Mouse (Mus musculus): Measurements from ENCODE around the gene Gpr85. TPM values are rescaled to one million over a fixed set of nuclear protein-coding genes. Genes with fewer than 3 reads are reported as not detected.

Gene Gpr85
- total and polyA plus RNA-seq, 2 experiments from 2014 or later = 140 to 156 TPM

DNA sequence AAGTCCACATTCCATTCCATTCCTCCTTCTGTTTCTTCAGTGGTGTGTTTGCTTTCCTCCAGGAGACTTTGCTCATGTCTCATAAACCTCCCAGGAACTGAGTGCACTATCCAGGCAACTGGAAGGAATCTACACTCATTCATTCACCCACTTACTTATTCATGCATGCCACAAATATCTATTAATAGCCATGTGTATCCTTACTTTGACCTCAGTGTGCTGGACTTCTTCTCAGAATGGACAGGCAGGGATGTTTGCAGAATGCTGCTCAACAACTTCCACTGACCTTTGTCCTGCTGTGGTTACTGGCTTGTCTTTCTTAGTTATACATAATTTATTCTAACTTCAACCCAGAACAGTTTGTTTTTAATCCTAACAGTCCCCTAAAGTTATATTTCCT is 23.1 kb downstream of the Gpr85 start:
- H3K36me3 ChIP-seq (ENCODE audit: insufficient read depth) = no peaks in the 10 kb centered on the region
- TF ChIP-seq CTCF (IDR thresholded peaks at IDR 0.05; ENCODE audit: low read depth) = no peak
- no peak for DNase-seq
- no peaks in the 10 kb centered on the region for H3K9me3 ChIP-seq (ENCODE audit: low read length)
- no peak overlapping the region for H3K27ac ChIP-seq (ENCODE audit: low read depth, low read length)
- H3K4me3 ChIP-seq (ENCODE audit: low read depth, low read length) = no peak overlapping the region
- no peak overlapping the region for H3K9ac ChIP-seq
- H3K4me1 ChIP-seq (ENCODE audit: insufficient read depth) = no peaks in the 10 kb centered on the region
- ATAC-seq = no peak
- no peaks in the 10 kb centered on the region for H3K27me3 ChIP-seq (ENCODE audit: insufficient read depth, low read length)
- no peak overlapping the region for H3K4me2 ChIP-seq (ENCODE audit: low read depth)

GRCm38 (mm10) chr6:13812157-13812556 is 27.6 kb downstream of the Gpr85 start:
- no peak overlapping the region for H3K4me3 ChIP-seq (ENCODE audit: low read depth, low read length)
- no peaks in the 10 kb centered on the region for H3K4me1 ChIP-seq (ENCODE audit: insufficient read depth)
- H3K36me3 ChIP-seq (ENCODE audit: insufficient read depth) = no peaks in the 10 kb centered on the region
- WGBS = 65% methylated on average over 4 of the region's 4 CpGs
- H3K27ac ChIP-seq (ENCODE audit: low read depth, low read length) = no peak overlapping the region
- ATAC-seq = no peak
- H3K27me3 ChIP-seq (ENCODE audit: insufficient read depth, low read length) = no peaks in the 10 kb centered on the region
- no peak overlapping the region for H3K4me2 ChIP-seq (ENCODE audit: low read depth)
- H3K9ac ChIP-seq = no peak overlapping the region
- H3K9me3 ChIP-seq (ENCODE audit: low read length) = no peaks in the 10 kb centered on the region
- DNase-seq = no peak
- no peak for TF ChIP-seq CTCF (IDR thresholded peaks at IDR 0.05; ENCODE audit: low read depth)

GRCm38 (mm10) chr6:13800071-13800470 is 39.7 kb downstream of the Gpr85 start:
- no peak for TF ChIP-seq CTCF (IDR thresholded peaks at IDR 0.05; ENCODE audit: low read depth)
- 70% methylated on average over 7 of the region's 7 CpGs for WGBS

DNA sequence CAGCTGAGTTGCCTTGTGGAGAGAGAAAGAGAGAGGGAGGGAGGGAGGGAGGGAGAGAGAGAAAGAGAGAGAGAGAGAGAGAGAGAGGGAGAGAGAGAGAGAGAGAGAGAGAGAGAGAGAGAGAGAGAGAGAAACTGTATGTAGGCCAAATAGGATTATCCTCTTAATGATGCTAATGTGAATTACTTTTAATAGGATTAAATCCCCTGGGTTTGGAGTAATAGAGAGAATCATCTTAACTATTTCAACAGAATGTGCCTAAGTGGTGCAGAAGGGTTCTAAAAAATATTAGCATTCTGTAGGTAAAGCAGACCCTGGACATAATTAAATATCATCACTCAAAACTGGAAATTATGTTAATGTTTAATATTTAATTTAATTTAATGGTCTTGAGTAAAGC is 42.4 kb downstream of the Gpr85 start:
- Histone ChIP-seq H3K36me3 (ENCODE audit: insufficient read depth) (no peaks in the 10 kb centered on the region), H3K4me3 (ENCODE audit: low read depth, low read length) (no peak overlapping the region), H3K9me3 (ENCODE audit: low read length) (no peaks in the 10 kb centered on the region), H3K9ac (no peak overlapping the region), H3K27me3 (ENCODE audit: insufficient read depth, low read length) (no peaks in the 10 kb centered on the region), H3K27ac (ENCODE audit: low read depth, low read length) (no peak overlapping the region), H3K4me2 (ENCODE audit: low read depth) (no peak overlapping the region), H3K4me1 (ENCODE audit: insufficient read depth) (no peaks in the 10 kb centered on the region)
- DNase-seq (no peak), ATAC-seq (no peak)
- no peak for TF ChIP-seq CTCF (IDR thresholded peaks at IDR 0.05; ENCODE audit: low read depth)

More at GRCm38 (mm10) chr6:13800071-13800470, 39.7 kb downstream of the Gpr85 start:
- Histone ChIP-seq H3K27me3 (ENCODE audit: insufficient read depth, low read length) (no peaks in the 10 kb centered on the region), H3K27ac (ENCODE audit: low read depth, low read length) (no peak overlapping the region), H3K36me3 (ENCODE audit: insufficient read depth) (no peaks in the 10 kb centered on the region), H3K4me2 (ENCODE audit: low read depth) (no peak overlapping the region), H3K9ac (no peak overlapping the region), H3K4me1 (ENCODE audit: insufficient read depth) (no peaks in the 10 kb centered on the region), H3K4me3 (ENCODE audit: low read depth, low read length) (no peak overlapping the region), H3K9me3 (ENCODE audit: low read length) (no peaks in the 10 kb centered on the region)
- DNase-seq (no peak), ATAC-seq (no peak)

Other genes with a start within 250 kb of the Gpr85 start
- 24.5 and 28.6 TPM in 2 replicates for gene Tmem168, start 231.8 kb downstream of the Gpr85 start, total RNA-seq (2014; rRNA removed)
- 15.2 and 18.4 TPM in 2 replicates for gene Tmem168, start 231.8 kb downstream of the Gpr85 start, polyA plus RNA-seq (2015; fragmentation: Nextera tagmentation; extraction: Ambion mirVana)
- 37.2 and 38.9 TPM in 2 replicates for gene Bmt2, start 162.0 kb downstream of the Gpr85 start, total RNA-seq (2014; rRNA removed)
- 7.0 and 11.8 TPM in 2 replicates for gene Bmt2, start 162.0 kb downstream of the Gpr85 start, polyA plus RNA-seq (2015; fragmentation: Nextera tagmentation; extraction: Ambion mirVana)
- 18.1 and 23.1 TPM in 2 replicates for gene 2610001J05Rik, start 31.6 kb upstream of the Gpr85 start, total RNA-seq (2014; rRNA removed)
- 115 and 120 TPM in 2 replicates for gene 2610001J05Rik, start 31.6 kb upstream of the Gpr85 start, polyA plus RNA-seq (2015; fragmentation: Nextera tagmentation; extraction: Ambion mirVana)

Data from forebrain, postnatal 0 days (tissue).